Mouse (Mus musculus) bone marrow, adult 2 months (tissue): ENCODE data around the gene Nfix.

Experiments
- CTCF ChIP-seq: fragments of 200-500 bp; IDR thresholded peaks from 2 replicates; pipeline ENCODE4 v1.5.1; 2011; ENCODE audit warnings: low read length, control low read depth; ENCODE audit not compliant: control insufficient read depth, insufficient read depth
- POLR2A ChIP-seq: fragments of 200-500 bp; IDR thresholded peaks from 2 replicates; pipeline ENCODE4 v1.6.1; 2011; ENCODE audit warnings: low read depth, mild to moderate bottlenecking, control low read depth, low read length, borderline replicate concordance; ENCODE audit not compliant: control insufficient read depth

GRCm38 (mm10) chr8:84722530-84722849 lies 77.7 kb downstream of the Nfix start:
- TF ChIP-seq CTCF (no peak), POLR2A (no peak)
